Mouse (Mus musculus): ENCODE results near the gene Gtpbp1. TPM values are rescaled to one million over a fixed set of nuclear protein-coding genes. Genes with fewer than 3 reads are reported as not detected.

Gene Gtpbp1
- 42.6 and 47.2 TPM in 2 replicates for polyA plus RNA-seq (2016; fragmentation: Nextera tagmentation; extraction: Ambion mirVana)

- Histone ChIP-seq H3K27ac (peak within 1 kb of the TSS; percentile 88), H3K4me3 (replicated peaks) (peak within 1 kb of the TSS; percentile 86), H3K27me3 (no peaks in the 10 kb centered on the region), H3K9ac (replicated peaks) (peak within 1 kb of the TSS; percentile 88), H3K36me3 (peaks cover 18% of the 10 kb centered on the region), H3K4me2 (peak within 1 kb of the TSS; percentile 97), H3K4me1 (replicated peaks) (peaks cover 34% of the 10 kb centered on the region), H3K9me3 (no peaks in the 10 kb centered on the region)
- peak; percentile 97 for ATAC-seq (ENCODE audit: insufficient number of reproducible peaks, insufficient read depth, low FRiP score, low TSS enrichment, low read depth)
- WGBS, result under 1% methylated on average over 45 of the region's 45 CpGs
These were observed at the start of gene Gtpbp1 for GRCm38 (mm10) chr15:79690426-79691022. Gene Gtpbp1 (plus strand): TSS chr15:79690845.

GRCm38 (mm10) chr15:79641135-79641817 lies 49.4 kb upstream of the Gtpbp1 start:
- Histone ChIP-seq H3K4me3 (replicated peaks) (no peak overlapping the region), H3K9ac (replicated peaks) (no peak overlapping the region), H3K27me3 (no peaks in the 10 kb centered on the region), H3K9me3 (no peaks in the 10 kb centered on the region), H3K27ac (no peak overlapping the region), H3K4me1 (replicated peaks) (no peaks in the 10 kb centered on the region), H3K36me3 (peaks cover 32% of the 10 kb centered on the region), H3K4me2 (no peak overlapping the region)
- WGBS, result 71% methylated on average over 12 of the region's 12 CpGs
- ATAC-seq (ENCODE audit: insufficient number of reproducible peaks, insufficient read depth, low FRiP score, low TSS enrichment, low read depth), result no peak

GRCm38 (mm10) chr15:79645483-79645882 lies 45.2 kb upstream of the Gtpbp1 start:
- H3K27me3 ChIP-seq, result no peaks in the 10 kb centered on the region
- no peak overlapping the region for H3K27ac ChIP-seq
- H3K4me1 ChIP-seq (replicated peaks), result no peaks in the 10 kb centered on the region
- peaks cover 23% of the 10 kb centered on the region for H3K36me3 ChIP-seq
- no peak for ATAC-seq (ENCODE audit: insufficient number of reproducible peaks, insufficient read depth, low FRiP score, low TSS enrichment, low read depth)
- no peak overlapping the region for H3K4me3 ChIP-seq (replicated peaks)
- no peak overlapping the region for H3K9ac ChIP-seq (replicated peaks)
- H3K4me2 ChIP-seq, result no peak overlapping the region
- 81% methylated on average over 2 of the region's 2 CpGs for WGBS
- no peaks in the 10 kb centered on the region for H3K9me3 ChIP-seq

- Histone ChIP-seq H3K36me3 (peaks cover 21% of the 10 kb centered on the region), H3K9me3 (no peaks in the 10 kb centered on the region), H3K4me2 (no peak overlapping the region), H3K4me1 (replicated peaks) (no peaks in the 10 kb centered on the region), H3K4me3 (replicated peaks) (no peak overlapping the region), H3K9ac (replicated peaks) (0 out of 2 replicates have a peak overlapping the region, but pooled peaks have one; percentile 12), H3K27me3 (no peaks in the 10 kb centered on the region), H3K27ac (no peak overlapping the region)
- 87% methylated on average over 12 of the region's 12 CpGs for WGBS
- no peak for ATAC-seq (ENCODE audit: insufficient number of reproducible peaks, insufficient read depth, low FRiP score, low TSS enrichment, low read depth)
These were observed 42.5 kb upstream of the Gtpbp1 start for GRCm38 (mm10) chr15:79648130-79648529.

- H3K4me2 ChIP-seq, result no peak overlapping the region
These were observed 40.1 kb upstream of the Gtpbp1 start for GRCm38 (mm10) chr15:79650569-79650968.

GRCm38 (mm10) chr15:79651481-79651880 lies 39.2 kb upstream of the Gtpbp1 start:
- no peak for ATAC-seq (ENCODE audit: insufficient number of reproducible peaks, insufficient read depth, low FRiP score, low TSS enrichment, low read depth)
- no peak overlapping the region for H3K4me3 ChIP-seq (replicated peaks)
- 79% methylated on average over 4 of the region's 4 CpGs for WGBS

More at GRCm38 (mm10) chr15:79650569-79650968, 40.1 kb upstream of the Gtpbp1 start:
- H3K27me3 ChIP-seq, result no peaks in the 10 kb centered on the region
- H3K9ac ChIP-seq (replicated peaks), result no peak overlapping the region
- no peak overlapping the region for H3K4me3 ChIP-seq (replicated peaks)
- ATAC-seq (ENCODE audit: insufficient number of reproducible peaks, insufficient read depth, low FRiP score, low TSS enrichment, low read depth), result no peak
- no peaks in the 10 kb centered on the region for H3K4me1 ChIP-seq (replicated peaks)
- H3K27ac ChIP-seq, result no peak overlapping the region
- H3K36me3 ChIP-seq, result peaks cover 16% of the 10 kb centered on the region
- no peaks in the 10 kb centered on the region for H3K9me3 ChIP-seq

GRCm38 (mm10) chr15:79656451-79656850 lies 34.2 kb upstream of the Gtpbp1 start:
- 95% methylated on average over 14 of the region's 14 CpGs for WGBS
- Histone ChIP-seq H3K4me3 (replicated peaks) (no peak overlapping the region), H3K4me1 (replicated peaks) (peaks cover 6% of the 10 kb centered on the region), H3K4me2 (no peak overlapping the region), H3K27ac (no peak overlapping the region), H3K9me3 (0 out of 2 replicates have a peak, but pooled peaks cover 2% of the 10 kb centered on the region), H3K27me3 (no peaks in the 10 kb centered on the region), H3K36me3 (peaks cover 3% of the 10 kb centered on the region; the same call in 1 of the 2 replicates), H3K9ac (replicated peaks) (no peak overlapping the region)
- no peak for ATAC-seq (ENCODE audit: insufficient number of reproducible peaks, insufficient read depth, low FRiP score, low TSS enrichment, low read depth)

More at GRCm38 (mm10) chr15:79651481-79651880, 39.2 kb upstream of the Gtpbp1 start:
- Histone ChIP-seq H3K27me3 (no peaks in the 10 kb centered on the region), H3K36me3 (peaks cover 16% of the 10 kb centered on the region), H3K9me3 (no peaks in the 10 kb centered on the region), H3K4me1 (replicated peaks) (no peaks in the 10 kb centered on the region), H3K27ac (no peak overlapping the region), H3K9ac (replicated peaks) (no peak overlapping the region), H3K4me2 (no peak overlapping the region)

GRCm38 (mm10) chr15:79657837-79658530 lies 32.7 kb upstream of the Gtpbp1 start:
- Histone ChIP-seq H3K9me3 (peaks cover 4% of the 10 kb centered on the region; the same call in 1 of the 2 replicates), H3K27me3 (no peaks in the 10 kb centered on the region), H3K4me3 (replicated peaks) (peak overlapping the region; percentile 75), H3K4me1 (replicated peaks) (peaks cover 6% of the 10 kb centered on the region), H3K36me3 (peaks cover 17% of the 10 kb centered on the region; the same call in 1 of the 2 replicates), H3K9ac (replicated peaks) (peak overlapping the region; percentile 76), H3K4me2 (peak overlapping the region; percentile 91), H3K27ac (peak overlapping the region; percentile 94)
- ATAC-seq (ENCODE audit: insufficient number of reproducible peaks, insufficient read depth, low FRiP score, low TSS enrichment, low read depth), result no peak
- WGBS, result 5% methylated on average over 16 of the region's 16 CpGs

GRCm38 (mm10) chr15:79658531-79659375 lies 31.9 kb upstream of the Gtpbp1 start, which contains the start of the genes Fam227a and Cby1:
Gene Fam227a (minus strand): TSS chr15:79658956.
Gene Cby1 (plus strand): TSS chr15:79659199.
- H3K27me3 ChIP-seq, result no peaks in the 10 kb centered on the region
- peak within 1 kb of the TSS; percentile 76 for H3K9ac ChIP-seq (replicated peaks)
- peak within 1 kb of the TSS; percentile 91 for H3K4me2 ChIP-seq
- peak within 1 kb of the TSS; percentile 75 for H3K4me3 ChIP-seq (replicated peaks)
- WGBS, result under 1% methylated on average over 55 of the region's 55 CpGs
- peaks cover 21% of the 10 kb centered on the region; the same call in 1 of the 2 replicates for H3K36me3 ChIP-seq
- H3K4me1 ChIP-seq (replicated peaks), result peaks cover 6% of the 10 kb centered on the region
- peak within 1 kb of the TSS; percentile 94 for H3K27ac ChIP-seq
- ATAC-seq (ENCODE audit: insufficient number of reproducible peaks, insufficient read depth, low FRiP score, low TSS enrichment, low read depth), result peak; percentile 73
- peaks cover 4% of the 10 kb centered on the region; the same call in 1 of the 2 replicates for H3K9me3 ChIP-seq

- no peak overlapping the region for H3K4me3 ChIP-seq (replicated peaks)
- peaks cover 6% of the 10 kb centered on the region for H3K4me1 ChIP-seq (replicated peaks)
- ATAC-seq (ENCODE audit: insufficient number of reproducible peaks, insufficient read depth, low FRiP score, low TSS enrichment, low read depth), result no peak
- H3K9me3 ChIP-seq, result peaks cover 4% of the 10 kb centered on the region; the same call in 1 of the 2 replicates
- WGBS, result 73% methylated on average over 4 of the region's 4 CpGs
- H3K9ac ChIP-seq (replicated peaks), result no peak overlapping the region
- H3K27ac ChIP-seq, result no peak overlapping the region
- H3K27me3 ChIP-seq, result no peaks in the 10 kb centered on the region
- H3K4me2 ChIP-seq, result no peak overlapping the region
- H3K36me3 ChIP-seq, result peaks cover 38% of the 10 kb centered on the region
These were observed 28.8 kb upstream of the Gtpbp1 start for GRCm38 (mm10) chr15:79661852-79662251.
